Mouse (Mus musculus) adrenal gland, postnatal 25 days (tissue): ENCODE results near the gene Lrrc8a. TPM values are rescaled to one million over a fixed set of nuclear protein-coding genes. Genes with fewer than 3 reads are reported as not detected.

Source experiments
- DNase-seq: peaks from one replicate; pipeline ENCODE4 v3.0.0; 2021; ENCODE audit warnings: mixed read lengths
- total RNA-seq: library from RNA; stranded (reverse); gene quantifications from 2 replicates; pipeline ENCODE4 v1.2.3, GENCODE M21; 2021

Gene Lrrc8a
- total RNA-seq, 1 experiment from 2014 or later = 52.2 TPM

DNA sequence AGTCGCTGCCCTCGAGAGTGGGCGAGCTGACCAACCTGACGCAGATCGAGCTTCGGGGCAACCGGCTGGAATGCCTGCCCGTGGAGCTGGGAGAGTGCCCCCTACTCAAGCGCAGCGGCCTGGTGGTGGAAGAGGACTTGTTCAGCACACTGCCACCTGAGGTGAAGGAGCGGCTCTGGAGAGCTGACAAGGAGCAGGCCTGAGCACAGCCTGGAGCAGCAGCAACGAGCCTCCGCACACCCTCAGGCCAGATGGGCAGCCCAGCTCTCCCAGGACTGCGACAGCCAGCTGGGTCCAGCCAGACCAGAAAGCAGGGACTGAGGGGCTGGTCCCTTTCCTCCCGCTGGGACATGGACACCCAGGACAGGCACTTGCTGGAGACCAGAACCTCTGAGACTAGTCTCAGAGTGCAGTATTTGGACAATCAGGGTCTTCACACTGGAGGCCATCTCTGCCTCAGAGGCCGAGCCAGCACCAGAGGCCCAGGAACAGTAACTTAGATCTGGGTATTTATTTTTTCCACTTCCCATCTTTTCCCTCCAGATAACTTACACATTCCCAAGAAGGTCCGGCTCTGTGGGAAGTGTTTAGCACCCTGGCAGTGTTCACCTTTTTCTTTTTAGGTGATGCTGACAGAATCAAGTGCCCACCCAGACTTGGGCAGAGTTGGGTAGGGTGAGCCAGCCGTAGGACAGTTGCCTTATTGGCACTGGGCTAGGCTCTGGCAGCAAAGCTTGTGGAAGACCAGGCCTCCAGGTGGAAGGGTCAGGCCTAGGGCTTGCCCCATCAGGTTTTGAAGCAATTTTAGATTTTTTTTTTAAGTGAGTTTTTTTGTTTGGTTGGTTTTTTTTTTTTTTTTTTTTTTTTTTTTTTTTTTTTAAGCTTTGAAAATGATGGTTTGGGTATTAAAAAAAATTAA lies 24.7 kb downstream of the Lrrc8a start:
- DNase-seq = no peak

- peak; percentile 68 for DNase-seq
These were observed 25.4 kb downstream of the Lrrc8a start for GRCm38 (mm10) chr2:30262840-30263441.

DNA sequence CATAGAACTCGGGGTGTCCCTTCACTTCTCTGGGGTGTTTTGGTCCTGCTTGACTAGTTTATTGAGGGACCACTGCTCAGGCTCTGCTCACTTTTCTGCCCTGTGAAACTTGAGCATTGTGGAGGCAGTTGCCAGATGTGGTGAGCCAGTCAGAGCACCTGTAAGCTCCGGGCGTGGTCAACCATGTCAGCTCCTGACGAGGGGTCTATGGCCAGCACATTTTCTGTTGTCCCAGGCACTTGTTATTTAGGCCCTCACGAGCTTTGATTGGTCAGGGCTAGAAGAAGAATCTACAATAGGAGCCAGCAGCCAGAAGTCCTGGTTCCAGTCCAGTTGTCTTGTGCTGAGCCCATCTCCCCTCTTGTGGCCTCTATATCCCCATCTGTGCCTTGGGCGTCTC lies 26.3 kb downstream of the Lrrc8a start:
- no peak for DNase-seq

DNA sequence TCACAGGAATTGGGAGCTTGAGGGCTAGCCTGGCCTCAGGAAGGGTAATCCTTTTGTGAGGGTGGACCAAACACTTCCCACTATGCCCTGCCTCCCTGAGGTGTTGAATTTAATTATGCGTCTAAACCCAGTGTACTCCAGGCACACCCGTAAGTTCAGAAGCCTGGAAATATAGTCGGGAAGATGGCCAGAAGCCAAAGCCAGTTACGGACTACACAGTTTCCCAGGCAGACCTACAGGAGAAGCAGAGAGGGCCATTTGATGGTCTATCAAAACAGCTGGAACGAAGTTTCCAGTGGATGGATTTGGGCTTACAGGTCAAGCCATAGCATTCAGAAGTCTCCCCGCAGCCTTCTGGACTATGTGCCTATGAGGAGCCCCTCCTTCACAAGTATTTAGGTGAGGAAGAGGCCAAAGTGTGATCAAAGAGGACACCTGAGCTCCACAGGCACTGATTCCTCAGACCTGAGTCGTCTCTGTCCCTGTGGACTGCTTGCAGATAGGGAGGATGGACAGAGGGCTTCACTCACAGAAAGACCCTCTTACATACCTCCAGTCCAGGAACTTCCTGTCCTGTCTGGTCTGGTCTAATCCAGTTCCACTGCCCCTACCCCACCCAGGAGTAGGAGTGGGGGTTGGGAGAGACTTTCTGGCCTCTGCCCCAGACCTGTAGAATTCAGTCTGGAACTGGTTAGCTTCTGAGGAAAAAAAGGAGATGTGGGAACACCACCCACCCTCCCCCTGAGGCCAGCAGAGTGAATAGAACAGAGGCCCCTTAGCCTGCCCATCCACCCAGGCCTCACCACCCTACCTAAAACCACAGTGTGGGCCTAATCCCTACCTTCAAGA lies 27.4 kb downstream of the Lrrc8a start:
- no peak for DNase-seq

- peak; percentile 51 for DNase-seq
These were observed 28.3 kb downstream of the Lrrc8a start, which contains the start of gene Phyhd1 for GRCm38 (mm10) chr2:30265767-30266253. TSS of gene Phyhd1 (plus strand) at chr2:30266203.

DNA sequence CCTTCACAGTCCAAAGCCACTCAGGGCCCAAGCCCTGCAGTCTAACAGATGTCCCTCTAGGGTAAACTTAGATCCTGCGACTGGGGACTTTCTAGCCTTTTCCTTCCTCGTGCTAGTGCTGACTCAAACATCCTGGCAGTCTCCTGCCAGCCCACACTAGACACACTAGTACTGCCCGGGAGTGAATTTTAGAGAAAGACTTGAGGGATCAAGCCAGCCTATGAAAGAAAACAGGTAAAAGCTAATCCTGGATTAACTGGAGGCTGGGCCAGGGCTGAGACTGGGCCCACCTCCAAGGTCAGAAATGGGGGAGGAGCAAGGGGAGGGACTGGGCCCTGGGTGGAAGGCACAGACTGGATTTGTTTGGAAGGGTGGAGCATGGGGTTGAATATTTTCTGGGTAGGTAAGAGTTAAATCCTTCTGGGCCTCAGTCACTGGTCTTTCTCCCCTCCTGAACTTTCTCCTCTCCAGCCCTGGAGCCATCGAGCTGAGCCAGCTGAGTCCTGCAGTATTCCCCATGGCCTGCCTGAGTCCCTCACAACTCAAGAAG lies 29.0 kb downstream of the Lrrc8a start:
- peak; percentile 69 for DNase-seq

GRCm38 (mm10) chr2:30267466-30267865 lies 30.0 kb downstream of the Lrrc8a start:
- DNase-seq = no peak

DNA sequence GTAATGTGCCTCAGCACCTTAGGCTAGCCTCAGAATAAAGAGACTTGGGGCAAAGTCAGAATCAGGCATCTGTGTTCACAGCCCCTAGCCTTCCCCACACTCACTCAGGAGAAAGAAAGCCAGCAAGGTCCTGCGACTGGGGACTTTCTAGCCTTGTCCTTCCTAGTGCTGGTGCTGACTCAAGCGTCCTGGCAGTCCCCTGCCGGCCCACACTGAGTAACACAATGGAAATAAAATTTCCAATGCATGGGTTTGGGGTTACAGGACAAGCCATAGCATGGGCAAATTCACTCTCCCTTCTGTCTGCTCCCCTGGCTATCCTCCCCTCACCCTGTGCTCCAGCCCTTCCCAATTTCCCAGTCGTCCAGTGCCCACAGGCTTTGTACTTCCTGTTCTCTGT lies 30.9 kb downstream of the Lrrc8a start:
- no peak for DNase-seq

DNA sequence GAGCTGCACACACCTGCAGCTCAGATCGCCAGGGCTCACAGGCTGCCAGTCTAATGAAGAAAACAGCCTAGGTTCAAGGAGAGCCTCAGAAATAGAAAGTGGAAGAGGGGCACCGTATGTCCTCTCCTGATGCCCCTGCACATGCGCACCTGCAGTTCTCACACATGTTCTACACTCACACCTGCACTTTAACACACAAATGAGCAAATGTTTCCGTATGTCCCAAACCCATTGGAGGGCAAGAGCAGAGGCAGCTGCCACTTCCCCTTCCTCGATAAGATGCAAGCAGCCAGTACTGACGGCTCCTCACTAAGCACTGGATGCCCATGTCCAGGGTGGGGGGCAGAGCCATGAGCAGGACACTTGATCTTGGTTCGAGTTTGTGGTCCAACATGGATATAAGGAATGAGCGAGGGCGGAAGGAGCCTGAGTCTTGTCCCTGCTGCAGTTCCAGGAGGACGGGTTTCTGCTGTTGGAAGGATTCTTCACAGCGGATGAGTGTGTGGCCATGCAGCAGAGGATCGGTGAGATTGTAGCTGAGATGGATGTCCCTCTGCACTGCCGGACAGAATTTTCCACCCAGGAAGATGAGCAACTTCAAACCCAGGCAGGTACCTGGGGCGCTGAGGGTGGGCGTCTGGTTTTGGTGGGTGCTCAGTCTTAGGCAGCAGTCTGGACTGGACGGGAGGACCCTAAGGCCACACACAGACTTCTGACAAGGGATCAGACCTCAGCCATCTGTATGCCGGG lies 31.9 kb downstream of the Lrrc8a start:
- DNase-seq = no peak

DNA sequence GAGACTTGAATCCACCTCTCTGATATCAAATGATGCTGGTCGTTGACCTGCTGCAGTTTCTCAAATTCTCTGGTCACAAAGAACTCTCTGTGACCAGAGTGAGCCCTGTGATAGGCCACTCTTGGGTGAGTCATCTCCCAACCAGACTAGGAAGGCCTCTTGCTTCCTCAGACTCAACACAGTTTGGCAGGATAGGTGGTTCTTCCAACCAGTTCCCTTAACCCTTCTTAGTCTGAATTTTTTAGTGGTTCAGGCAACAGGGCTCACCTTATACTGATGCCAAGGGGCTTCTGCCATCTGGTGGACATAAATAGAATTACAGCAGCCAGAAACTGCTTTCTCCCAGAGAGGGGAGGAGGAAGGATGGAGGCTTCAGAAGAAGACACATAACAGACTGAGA lies 32.6 kb downstream of the Lrrc8a start:
- no peak for DNase-seq

DNA sequence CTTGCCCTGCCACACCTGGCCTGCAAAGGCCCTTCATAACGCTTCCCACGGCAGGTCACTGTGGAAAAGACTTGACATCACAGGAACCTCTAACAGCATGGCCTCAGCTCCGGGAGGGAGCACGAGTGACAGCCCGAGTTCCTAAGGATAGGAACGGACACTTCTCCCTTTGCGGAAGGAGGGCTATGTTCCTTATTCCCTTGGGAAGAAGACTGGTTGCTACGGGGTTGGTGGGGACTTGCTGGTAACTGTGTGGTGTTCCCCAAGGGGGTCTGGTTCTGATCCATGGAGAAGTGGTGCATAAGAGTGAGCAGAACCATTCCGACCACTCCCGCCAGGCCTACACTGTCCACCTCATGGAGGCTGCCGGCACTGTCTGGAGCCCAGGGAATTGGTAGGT lies 43.2 kb downstream of the Lrrc8a start, which contains the start of gene Gm28038:
Gene Gm28038, plus strand, starts transcription at position 301 of the 400 bp plus-strand sequence.
- DNase-seq = no peak

DNA sequence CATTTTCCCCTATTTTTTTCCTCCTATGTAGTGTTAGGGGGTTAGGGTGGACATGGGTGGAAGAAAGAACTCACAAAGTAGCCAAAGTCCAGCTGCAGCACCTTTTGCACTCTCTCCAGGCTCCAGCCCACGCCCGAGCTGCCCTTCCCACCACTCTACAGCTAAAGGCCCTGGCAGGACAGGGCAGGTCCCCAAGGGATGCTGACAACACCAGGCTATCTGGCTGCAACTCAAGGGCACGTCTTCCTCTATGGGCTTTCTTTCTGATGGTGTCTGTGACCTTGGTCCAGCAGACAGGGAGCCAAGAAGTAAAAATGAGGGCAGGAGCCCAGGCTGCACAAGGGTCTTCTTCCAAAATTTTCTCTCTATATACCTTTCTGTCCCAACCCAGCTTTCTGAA lies 44.1 kb downstream of the Lrrc8a start:
- DNase-seq = peak; percentile 61

DNA sequence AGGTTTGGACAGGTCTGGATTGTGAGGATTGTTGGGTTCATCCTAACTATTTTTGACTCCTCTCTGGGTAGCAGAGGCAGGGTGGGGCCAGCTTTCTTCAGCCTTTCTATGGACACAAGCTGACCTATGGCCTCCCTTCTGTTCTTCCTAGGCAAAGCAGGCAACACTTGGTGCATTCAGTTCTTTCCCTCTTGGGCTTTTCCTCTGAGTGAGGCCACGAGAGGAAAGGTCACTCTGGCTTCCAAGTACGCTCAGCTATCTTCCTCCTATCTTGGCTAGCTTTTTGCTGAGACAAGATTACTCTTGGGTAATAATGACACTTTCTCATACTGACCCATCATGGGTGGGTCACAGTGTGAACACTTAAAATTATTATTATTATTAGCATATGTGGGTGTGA lies 45.7 kb downstream of the Lrrc8a start:
- DNase-seq = no peak

DNA sequence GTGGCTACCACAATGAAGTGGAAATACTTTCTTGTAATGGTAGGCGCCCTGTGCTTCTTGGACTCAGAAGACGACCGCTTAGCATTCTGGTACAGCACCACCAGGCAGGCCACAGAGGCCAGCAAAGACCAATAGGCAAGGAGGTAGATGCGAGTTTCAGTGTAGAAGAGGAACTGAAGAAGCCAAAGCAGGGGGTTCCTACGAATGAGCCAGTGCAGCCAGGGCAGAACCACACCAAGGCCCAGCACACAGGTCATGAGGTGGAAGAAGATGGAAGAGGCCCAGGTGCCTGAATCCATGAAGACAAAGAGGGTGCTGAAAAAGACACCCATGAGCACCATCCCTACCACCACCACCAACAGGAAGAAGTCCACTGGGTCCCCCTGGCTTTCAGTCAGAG lies 47.5 kb downstream of the Lrrc8a start:
- DNase-seq = no peak

DNA sequence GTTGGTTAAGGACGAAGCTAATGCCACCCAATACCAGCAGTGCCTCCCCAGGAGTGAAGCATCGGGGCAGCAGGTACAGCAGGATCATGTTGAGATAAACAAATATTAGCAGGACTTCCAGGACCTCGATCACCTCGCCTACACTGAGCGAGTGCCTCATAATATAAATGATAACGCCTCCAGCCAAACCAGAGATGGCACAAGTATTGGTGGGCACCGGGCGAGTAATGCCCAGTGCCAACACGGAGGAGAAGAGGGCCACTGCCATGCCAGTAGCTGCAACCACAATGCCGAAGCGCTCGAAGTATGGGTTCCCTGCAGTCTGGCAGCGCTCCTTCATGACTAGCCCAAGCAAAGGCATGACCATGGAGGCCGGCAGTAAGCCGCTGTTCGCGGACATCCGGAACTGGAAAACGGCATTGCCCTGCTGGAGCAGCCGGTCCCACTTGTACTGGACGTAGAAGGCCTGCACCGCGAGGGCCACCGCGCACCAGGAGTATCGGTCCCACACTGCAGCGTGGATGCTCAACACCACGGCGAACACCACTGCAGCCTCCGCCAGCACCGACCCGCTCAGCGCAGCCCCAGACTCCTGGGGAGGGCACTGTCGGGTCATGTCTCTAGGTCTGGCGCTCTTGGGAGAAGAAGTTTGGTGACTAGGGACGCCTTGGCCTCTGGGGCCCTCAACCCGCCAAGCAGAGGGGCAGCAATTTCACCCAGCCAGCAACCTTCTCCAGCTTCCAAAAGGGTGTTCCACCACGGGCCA lies 48.1 kb downstream of the Lrrc8a start:
- DNase-seq = no peak

GRCm38 (mm10) chr2:30286192-30287026 lies 48.9 kb downstream of the Lrrc8a start, which contains the start of the genes Dolk and Nup188:
TSS of gene Dolk (minus strand) at chr2:30286334.
TSS of gene Nup188 (plus strand) at chr2:30286397.
- peak; percentile 99 for DNase-seq

DNA sequence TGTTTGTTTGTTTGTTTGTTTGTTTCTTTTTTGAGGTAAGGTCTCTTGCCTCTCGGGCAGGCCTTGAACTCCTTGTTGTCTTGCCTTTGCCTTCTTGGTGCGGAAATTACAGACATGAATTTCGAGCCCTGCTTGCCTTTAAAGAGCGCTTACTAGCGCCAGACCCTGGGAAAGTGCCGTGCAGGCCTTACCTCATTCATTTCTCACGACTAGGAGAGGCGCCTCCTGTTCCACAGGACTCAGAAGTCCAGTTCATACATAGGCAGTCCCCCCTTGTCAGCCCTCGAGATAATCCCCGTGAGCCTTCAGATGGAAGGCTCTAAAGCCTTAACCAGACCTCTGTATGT lies 49.5 kb downstream of the Lrrc8a start:
- DNase-seq = no peak

- DNase-seq = no peak
These were observed 62.0 kb downstream of the Lrrc8a start for GRCm38 (mm10) chr2:30299525-30299924.

GRCm38 (mm10) chr2:30299966-30300365 lies 62.5 kb downstream of the Lrrc8a start:
- DNase-seq = no peak

DNA sequence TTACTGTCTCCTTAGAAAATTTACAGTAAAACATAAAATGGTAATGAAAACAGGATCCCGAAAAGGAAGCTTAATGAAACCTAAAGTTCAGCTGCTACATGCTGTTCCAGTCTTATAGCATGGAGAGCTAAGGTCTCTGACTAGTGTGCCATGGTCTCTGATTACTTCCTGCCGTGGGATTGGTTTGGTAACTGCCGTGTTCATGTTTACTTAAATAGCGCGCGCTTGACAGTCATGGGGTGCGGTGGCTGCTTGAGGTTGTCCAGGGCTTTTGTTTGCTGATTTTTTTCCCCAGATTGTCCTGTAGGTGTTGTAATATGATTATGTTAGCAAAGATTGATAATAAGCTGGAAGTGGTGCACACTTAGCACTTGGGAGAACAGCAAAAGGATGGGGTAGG lies 68.6 kb downstream of the Lrrc8a start:
- no peak for DNase-seq
